Mouse (Mus musculus) stomach, embryonic 14.5 days (tissue): ENCODE data around the gene Sfmbt1. TPM values are rescaled to one million over a fixed set of nuclear protein-coding genes. Genes with fewer than 3 reads are reported as not detected.

Experiments used
- ATAC-seq: fragments of 200-750 bp; cut with Nextera tagmentation; 2 replicates; pipeline ENCODE4 v1.8.0; 2017; ENCODE audit warnings: low read depth, moderate TSS enrichment; ENCODE audit not compliant: insufficient number of reproducible peaks, insufficient read depth, low FRiP score
- H3K27ac ChIP-seq: fragments of 300-500 bp; sonication (generic); 2 replicates; pipeline ENCODE4 v1.5.1; 2014; ENCODE audit warnings: mild to moderate bottlenecking, low read length, moderate library complexity, mixed read lengths
- H3K27me3 ChIP-seq: fragments of 300-500 bp; sonication (generic); 2 replicates; pipeline ENCODE4 v1.6.1; 2014; ENCODE audit warnings: low read length, control low read depth, mixed read lengths; ENCODE audit not compliant: control insufficient read depth, insufficient read depth
- H3K36me3 ChIP-seq: fragments of 300-500 bp; sonication (generic); 2 replicates; pipeline ENCODE4 v1.6.1; 2014; ENCODE audit warnings: mild to moderate bottlenecking, control low read depth, low read length, moderate library complexity, mixed read lengths; ENCODE audit not compliant: control insufficient read depth, insufficient read depth
- H3K4me1 ChIP-seq: fragments of 300-500 bp; sonication (generic); 2 replicates; pipeline ENCODE4 v1.6.1; 2014; ENCODE audit warnings: low read length, control low read depth, mixed read lengths; ENCODE audit not compliant: control insufficient read depth, insufficient read depth
- H3K4me2 ChIP-seq: fragments of 300-500 bp; sonication (generic); replicated peaks from 2 replicates; pipeline ENCODE4 v1.6.1; 2014; ENCODE audit warnings: low read depth, low read length, control low read depth
- H3K4me3 ChIP-seq: fragments of 300-500 bp; sonication (generic); 2 replicates; pipeline ENCODE4 v1.5.1; 2014; ENCODE audit warnings: low read depth, low read length, control low read depth
- H3K9ac ChIP-seq: fragments of 300-500 bp; sonication (generic); replicated peaks from 2 replicates; pipeline ENCODE4 v1.6.1; 2014; ENCODE audit warnings: low read depth, mild to moderate bottlenecking, control low read depth, low read length, moderate library complexity, mixed read lengths
- H3K9me3 ChIP-seq: fragments of 300-500 bp; sonication (generic); 2 replicates; pipeline ENCODE4 v1.6.1; 2016; ENCODE audit warnings: low read depth, low read length, control low read depth; ENCODE audit not compliant: control insufficient read depth
- WGBS: fragments of 180-500 bp; shearing (Covaris S2); extraction: QIAGEN DNeasy Blood & Tissue Kit; methylation state at CpG from one replicate; pipeline ENCODE4 v1.1.7; 2014; 5-methylcytosine and 5-hydroxymethylcytosine counted together
- polyA plus RNA-seq: library from polyadenylated mRNA; unstranded; fragments of >200 nt; fragmentation: Nextera tagmentation; extraction: Ambion mirVana; gene quantifications from 2 replicates; pipeline ENCODE4 v1.2.1, GENCODE M21; 2014

Sfmbt1 gene
- polyA plus RNA-seq, 1 experiment from 2014 or later, result 15.0 TPM

GRCm38 (mm10) chr14:30721850-30722249 lies 7.2 kb downstream of the Sfmbt1 start:
- WGBS, result 75% methylated on average over 1 of the region's 1 CpGs
- no peaks in the 10 kb centered on the region for H3K9me3 ChIP-seq
- no peaks in the 10 kb centered on the region; the same call in 1 of the 2 replicates for H3K4me1 ChIP-seq
- no peak overlapping the region for H3K9ac ChIP-seq
- ATAC-seq, result no peak
- no peaks in the 10 kb centered on the region for H3K36me3 ChIP-seq
- no peak overlapping the region for H3K4me2 ChIP-seq
- H3K4me3 ChIP-seq, result no peak overlapping the region
- H3K27ac ChIP-seq, result no peak overlapping the region
- H3K27me3 ChIP-seq, result no peaks in the 10 kb centered on the region

GRCm38 (mm10) chr14:30722406-30722805 lies 7.8 kb downstream of the Sfmbt1 start:
- 70% methylated on average over 5 of the region's 5 CpGs for WGBS
- no peak overlapping the region for H3K9ac ChIP-seq
- H3K27me3 ChIP-seq, result no peaks in the 10 kb centered on the region
- no peak overlapping the region for H3K4me2 ChIP-seq
- no peaks in the 10 kb centered on the region for H3K4me1 ChIP-seq
- H3K27ac ChIP-seq, result no peak overlapping the region
- H3K4me3 ChIP-seq, result no peak overlapping the region
- H3K9me3 ChIP-seq, result no peaks in the 10 kb centered on the region
- ATAC-seq, result no peak
- H3K36me3 ChIP-seq, result no peaks in the 10 kb centered on the region

GRCm38 (mm10) chr14:30731896-30732295 lies 17.2 kb downstream of the Sfmbt1 start:
- Histone ChIP-seq H3K4me3 (no peak overlapping the region), H3K27me3 (no peaks in the 10 kb centered on the region), H3K9ac (no peak overlapping the region), H3K27ac (no peak overlapping the region), H3K9me3 (no peaks in the 10 kb centered on the region), H3K36me3 (no peaks in the 10 kb centered on the region), H3K4me1 (no peaks in the 10 kb centered on the region), H3K4me2 (no peak overlapping the region)
- WGBS, result 51% methylated on average over 3 of the region's 3 CpGs
- ATAC-seq, result no peak

- WGBS, result 95% methylated on average over 5 of the region's 5 CpGs
- H3K9me3 ChIP-seq, result no peaks in the 10 kb centered on the region
These were observed 20.0 kb downstream of the Sfmbt1 start for GRCm38 (mm10) chr14:30734665-30735064.

GRCm38 (mm10) chr14:30735810-30736209 lies 21.2 kb downstream of the Sfmbt1 start:
- H3K36me3 ChIP-seq, result no peaks in the 10 kb centered on the region
- no peaks in the 10 kb centered on the region for H3K9me3 ChIP-seq
- H3K4me3 ChIP-seq, result no peak overlapping the region
- no peak overlapping the region for H3K27ac ChIP-seq
- ATAC-seq, result no peak
- H3K9ac ChIP-seq, result no peak overlapping the region
- no peaks in the 10 kb centered on the region for H3K4me1 ChIP-seq
- 73% methylated on average over 3 of the region's 3 CpGs for WGBS
- no peaks in the 10 kb centered on the region for H3K27me3 ChIP-seq
- H3K4me2 ChIP-seq, result no peak overlapping the region

More at GRCm38 (mm10) chr14:30734665-30735064, 20.0 kb downstream of the Sfmbt1 start:
- no peak overlapping the region for H3K9ac ChIP-seq
- H3K4me1 ChIP-seq, result no peaks in the 10 kb centered on the region
- H3K27ac ChIP-seq, result no peak overlapping the region
- no peak overlapping the region for H3K4me3 ChIP-seq
- no peak for ATAC-seq
- H3K4me2 ChIP-seq, result no peak overlapping the region
- H3K27me3 ChIP-seq, result no peaks in the 10 kb centered on the region
- H3K36me3 ChIP-seq, result no peaks in the 10 kb centered on the region

DNA sequence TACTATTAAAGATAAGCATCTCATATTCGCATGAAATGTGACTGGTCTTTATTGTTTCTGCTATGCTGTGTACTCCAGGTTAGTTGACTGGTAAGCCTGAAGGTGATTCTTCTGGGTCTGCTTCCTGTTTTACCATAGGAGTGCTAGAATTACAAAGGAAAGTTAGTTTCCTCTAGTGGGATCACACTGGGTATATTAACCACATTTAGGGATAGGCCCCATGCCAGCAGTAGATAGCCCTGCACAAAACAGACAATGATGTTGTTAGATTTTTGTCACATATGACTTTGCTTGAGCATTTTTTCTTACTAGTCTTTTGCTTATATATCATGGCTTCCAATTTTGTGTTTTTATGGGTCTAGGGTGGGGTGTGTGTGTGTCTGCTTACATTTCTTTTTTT lies 21.8 kb downstream of the Sfmbt1 start:
- Histone ChIP-seq H3K36me3 (no peaks in the 10 kb centered on the region), H3K27me3 (no peaks in the 10 kb centered on the region), H3K4me2 (no peak overlapping the region), H3K27ac (no peak overlapping the region), H3K9ac (no peak overlapping the region), H3K9me3 (no peaks in the 10 kb centered on the region), H3K4me3 (no peak overlapping the region), H3K4me1 (no peaks in the 10 kb centered on the region)
- no peak for ATAC-seq
- 85% methylated on average over 1 of the region's 1 CpGs for WGBS

GRCm38 (mm10) chr14:30743891-30744290 lies 29.2 kb downstream of the Sfmbt1 start:
- ATAC-seq, result no peak
- Histone ChIP-seq H3K9ac (no peak overlapping the region), H3K27ac (no peak overlapping the region), H3K4me1 (no peaks in the 10 kb centered on the region), H3K27me3 (no peaks in the 10 kb centered on the region), H3K9me3 (no peaks in the 10 kb centered on the region), H3K4me2 (no peak overlapping the region), H3K4me3 (no peak overlapping the region), H3K36me3 (no peaks in the 10 kb centered on the region)
- 78% methylated on average over 3 of the region's 3 CpGs for WGBS

DNA sequence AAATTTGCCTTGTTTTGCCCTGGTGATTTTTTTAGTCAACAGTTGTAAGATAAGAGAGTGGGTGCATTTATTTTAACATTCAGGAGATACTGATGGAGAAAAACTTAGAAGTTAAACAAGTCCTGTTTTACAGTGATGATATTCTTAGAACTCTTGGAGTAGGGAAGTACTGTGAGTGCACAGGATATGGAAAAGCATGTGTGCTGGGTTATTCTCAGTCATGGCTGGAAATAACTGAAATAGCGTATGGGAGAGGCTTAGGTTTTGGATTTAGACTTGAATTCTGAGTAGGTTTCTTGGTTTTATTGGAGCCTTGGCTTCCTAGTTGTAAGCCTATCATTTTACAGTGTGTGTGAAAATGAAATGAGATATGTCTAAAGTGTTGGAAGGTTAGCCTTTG lies 31.5 kb downstream of the Sfmbt1 start:
- Histone ChIP-seq H3K4me1 (no peaks in the 10 kb centered on the region), H3K36me3 (no peaks in the 10 kb centered on the region), H3K9me3 (no peaks in the 10 kb centered on the region), H3K27me3 (no peaks in the 10 kb centered on the region), H3K4me2 (no peak overlapping the region), H3K4me3 (no peak overlapping the region), H3K27ac (no peak overlapping the region), H3K9ac (no peak overlapping the region)
- 90% methylated on average over 1 of the region's 1 CpGs for WGBS
- no peak for ATAC-seq

GRCm38 (mm10) chr14:30757239-30757638 lies 42.6 kb downstream of the Sfmbt1 start:
- no peak for ATAC-seq
- WGBS, result 81% methylated on average over 3 of the region's 3 CpGs

More at GRCm38 (mm10) chr14:30757239-30757638, 42.6 kb downstream of the Sfmbt1 start:
- Histone ChIP-seq H3K27me3 (no peaks in the 10 kb centered on the region), H3K9me3 (no peaks in the 10 kb centered on the region), H3K9ac (no peak overlapping the region), H3K4me2 (no peak overlapping the region), H3K4me1 (no peaks in the 10 kb centered on the region), H3K27ac (no peak overlapping the region), H3K36me3 (no peaks in the 10 kb centered on the region), H3K4me3 (no peak overlapping the region)
